Comparison of ENCODE assay signal across 22 mouse cellular contexts in genomic region chr3:80713123-80713522, GRCm38 (mm10).
DNase-seq lines count a peak whose midpoint lies in the region; ATAC-seq and TF ChIP-seq lines count a peak whose summit lies in the region.
"Had no signal": no experiment of that assay in that cellular context is flagged by ENCODE, and none has a peak within 500 bp of the region (broad histone marks: within the 10 kb centered on the region; RNA-seq: fewer than 3 reads in every experiment).

No protein-coding gene starts in this region.

- no peaks in the 10 kb centered on the region for H3K27me3 ChIP-seq in forebrain, embryonic 16.5 days (replicated peaks; ENCODE audit: control insufficient read depth, insufficient read depth, low read length)
- no peaks in the 10 kb centered on the region for H3K27me3 ChIP-seq in forebrain, embryonic 13.5 days
- no peaks in the 10 kb centered on the region for H3K27me3 ChIP-seq in midbrain, embryonic 14.5 days (ENCODE audit: control insufficient read depth, insufficient read depth, low read length)
- H3K27me3 ChIP-seq: heart, embryonic 12.5 days; limb, embryonic 12.5 days; liver, embryonic 13.5 days; neural tube, embryonic 12.5 days; stomach, embryonic 15.5 days had no signal

- no peaks in the 10 kb centered on the region for H3K9me3 ChIP-seq in forebrain, embryonic 16.5 days (ENCODE audit: control insufficient read depth, low read length)
- no peaks in the 10 kb centered on the region for H3K9me3 ChIP-seq in forebrain, embryonic 13.5 days (replicated peaks)
- H3K9me3 ChIP-seq in midbrain, embryonic 14.5 days (ENCODE audit: control insufficient read depth, low read length), result no peaks in the 10 kb centered on the region
- H3K9me3 ChIP-seq: heart, embryonic 12.5 days; limb, embryonic 12.5 days; liver, embryonic 13.5 days; neural tube, embryonic 12.5 days; stomach, embryonic 15.5 days had no signal

- peaks cover 17% of the 10 kb centered on the region for H3K36me3 ChIP-seq in forebrain, embryonic 16.5 days (ENCODE audit: control insufficient read depth, insufficient read depth)
- peaks cover 19% of the 10 kb centered on the region for H3K36me3 ChIP-seq in forebrain, embryonic 13.5 days (ENCODE audit: poor library complexity, severe bottlenecking)
- H3K36me3 ChIP-seq in midbrain, embryonic 14.5 days (ENCODE audit: control insufficient read depth, insufficient read depth, low read length), result peaks cover 23% of the 10 kb centered on the region
- H3K36me3 ChIP-seq: heart, embryonic 12.5 days; limb, embryonic 12.5 days; liver, embryonic 13.5 days; stomach, embryonic 15.5 days had no signal

- H3K4me3 ChIP-seq in forebrain, embryonic 16.5 days (replicated peaks; ENCODE audit: low read length), result no peak overlapping the region
- no peak overlapping the region for H3K4me3 ChIP-seq in forebrain, embryonic 13.5 days
- no peak overlapping the region for H3K4me3 ChIP-seq in layer of hippocampus, adult 2 months
- no peak overlapping the region for H3K4me3 ChIP-seq in midbrain, embryonic 14.5 days (replicated peaks; ENCODE audit: low read depth, low read length)
- H3K4me3 ChIP-seq: heart, embryonic 12.5 days; limb, embryonic 12.5 days; liver, embryonic 13.5 days; neural tube, embryonic 12.5 days; stomach, embryonic 15.5 days had no signal

- H3K9ac ChIP-seq in forebrain, embryonic 16.5 days (replicated peaks; ENCODE audit: low read depth, low read length), result no peak overlapping the region
- no peak overlapping the region for H3K9ac ChIP-seq in forebrain, embryonic 13.5 days
- H3K9ac ChIP-seq in midbrain, embryonic 14.5 days (replicated peaks; ENCODE audit: low read length), result no peak overlapping the region
- H3K9ac ChIP-seq: heart, embryonic 12.5 days; limb, embryonic 12.5 days; liver, embryonic 13.5 days; lung, embryonic 14.5 days; neural tube, embryonic 12.5 days; stomach, embryonic 15.5 days had no signal

- no peaks in the 10 kb centered on the region for H3K4me1 ChIP-seq in forebrain, embryonic 16.5 days (replicated peaks; ENCODE audit: control insufficient read depth, insufficient read depth, low read length)
- no peaks in the 10 kb centered on the region; the same call in 1 of the 2 replicates for H3K4me1 ChIP-seq in forebrain, embryonic 13.5 days
- H3K4me1 ChIP-seq in midbrain, embryonic 14.5 days (ENCODE audit: control insufficient read depth, insufficient read depth, low read length), result no peaks in the 10 kb centered on the region
- H3K4me1 ChIP-seq: heart, embryonic 12.5 days; limb, embryonic 12.5 days; liver, embryonic 13.5 days; neural tube, embryonic 12.5 days; stomach, embryonic 15.5 days had no signal

- DNase-seq in layer of hippocampus, adult 2 months (ENCODE audit: low spot score in 2 of 2), result no peak
- no peak for DNase-seq in layer of hippocampus, adult 18-20 months (ENCODE audit: low spot score in 2 of 2)
- DNase-seq in embryo, embryonic 11 days, result peak; percentile 16
- DNase-seq in midbrain, embryonic 14.5 days, result peak; percentile 18
- DNase-seq in spleen, postnatal 4 days (ENCODE audit: low spot score in 2 of 2), result no peak
- no peak for DNase-seq in lung, postnatal 10 days
- DNase-seq: B cell, adult 2 months; cerebellum, adult 8-10 months; heart, postnatal 14 days; kidney, adult 8-10 months; liver, embryonic 13.5 days; lung, embryonic 14.5 days; right cerebral cortex, postnatal 14 days; thymus, adult 18-20 months; thymus, postnatal 4 days had no signal

- H3K4me2 ChIP-seq in forebrain, embryonic 16.5 days (ENCODE audit: low read length), result no peak overlapping the region
- no peak overlapping the region for H3K4me2 ChIP-seq in forebrain, embryonic 13.5 days
- no peak overlapping the region for H3K4me2 ChIP-seq in midbrain, embryonic 14.5 days (ENCODE audit: low read length)
- H3K4me2 ChIP-seq: heart, embryonic 12.5 days; limb, embryonic 12.5 days; liver, embryonic 13.5 days; lung, embryonic 14.5 days; neural tube, embryonic 12.5 days; stomach, embryonic 15.5 days had no signal

- WGBS in forebrain, embryonic 16.5 days, result 37% methylated on average over 3 of the region's 3 CpGs
- WGBS in forebrain, embryonic 13.5 days, result 42% methylated on average over 3 of the region's 3 CpGs
- WGBS in midbrain, embryonic 14.5 days, result 34% methylated on average over 3 of the region's 3 CpGs

- no peak overlapping the region for H3K27ac ChIP-seq in forebrain, embryonic 16.5 days (ENCODE audit: low read length)
- no peak overlapping the region for H3K27ac ChIP-seq in forebrain, embryonic 13.5 days
- peak overlapping the region; percentile 66; the same call in 1 of the 2 replicates for H3K27ac ChIP-seq in layer of hippocampus, adult 2 months
- 0 out of 2 replicates have a peak overlapping the region, but pooled peaks have one; percentile 20 for H3K27ac ChIP-seq in midbrain, embryonic 14.5 days (replicated peaks; ENCODE audit: low read depth, low read length)
- H3K27ac ChIP-seq: limb, embryonic 12.5 days; liver, embryonic 13.5 days; macrophage; neural tube, embryonic 12.5 days; stomach, embryonic 15.5 days had no signal

- 0 out of 2 replicates have a peak, but pooled peaks have one; percentile 31 for ATAC-seq in forebrain, embryonic 16.5 days
- ATAC-seq in forebrain, embryonic 13.5 days, result no peak
- no peak for ATAC-seq in midbrain, embryonic 14.5 days (ENCODE audit: low FRiP score, low TSS enrichment)

- 0 out of 2 replicates have a peak, but pooled peaks have one; percentile 17 for TF ChIP-seq CTCF in layer of hippocampus, adult 2 months (conservative IDR thresholded peaks at IDR 0.05)

Comparison
In these comparisons a context has a peak if more than half of its experiments do, and no peak if none do; other contexts are left out.
1. H3K27ac ChIP-seq: peak in layer of hippocampus, adult 2 months (single experiment) and midbrain, embryonic 14.5 days (single experiment); none in forebrain, embryonic 16.5 days (single experiment) and forebrain, embryonic 13.5 days (single experiment).
2. DNase-seq: peak in embryo, embryonic 11 days (single experiment) and midbrain, embryonic 14.5 days (single experiment); none in layer of hippocampus, adult 2 months (0 of 2), layer of hippocampus, adult 18-20 months (0 of 2), spleen, postnatal 4 days (0 of 2) and lung, postnatal 10 days (single experiment).